ENCODE assay signal across 15 mouse cellular contexts in genomic region chr1:59593622-59594035, GRCm38 (mm10).
DNase-seq lines count a peak whose midpoint lies in the region; ATAC-seq and TF ChIP-seq lines count a peak whose summit lies in the region.
"Had no signal": no experiment of that assay in that cellular context is flagged by ENCODE, and none has a peak within 500 bp of the region (broad histone marks: within the 10 kb centered on the region; RNA-seq: fewer than 3 reads in every experiment).

No protein-coding gene starts in this region.

- peak overlapping the region; percentile 63 for H3K27ac ChIP-seq in lung, embryonic 15.5 days
- no peak overlapping the region for H3K27ac ChIP-seq in cerebellum, adult 2 months (ENCODE audit: insufficient read depth, low read length)
- H3K27ac ChIP-seq: liver, embryonic 13.5 days; midbrain, embryonic 12.5 days had no signal

- 54% methylated on average over 2 of the region's 2 CpGs for WGBS in lung, embryonic 15.5 days
- WGBS in cerebellum, adult 2 months, result 39% methylated on average over 2 of the region's 2 CpGs

- no peak for TF ChIP-seq CTCF in cerebellum, adult 2 months (IDR thresholded peaks at IDR 0.05; ENCODE audit: borderline replicate concordance, insufficient read depth, low read depth, low read length)

- no peak overlapping the region for H3K4me3 ChIP-seq in lung, embryonic 15.5 days
- H3K4me3 ChIP-seq in cerebellum, adult 2 months (replicated peaks; ENCODE audit: insufficient read depth, low read depth, low read length), result no peak overlapping the region
- H3K4me3 ChIP-seq: liver, embryonic 13.5 days had no signal

- H3K36me3 ChIP-seq in lung, embryonic 15.5 days, result no peaks in the 10 kb centered on the region
- H3K36me3 ChIP-seq: G1E; liver, embryonic 13.5 days; midbrain, embryonic 12.5 days had no signal

- peaks cover 36% of the 10 kb centered on the region for H3K4me1 ChIP-seq in lung, embryonic 15.5 days
- peaks cover 4% of the 10 kb centered on the region; the same call in 1 of the 2 replicates for H3K4me1 ChIP-seq in cerebellum, adult 2 months (ENCODE audit: control insufficient read depth, insufficient read depth, low read length)

- peak; percentile 78 for ATAC-seq in cerebellum, adult (ENCODE audit: insufficient number of reproducible peaks, low FRiP score, low TSS enrichment)
- no peak for ATAC-seq in lung, embryonic 15.5 days (ENCODE audit: borderline replicate concordance, extremely low read depth, low FRiP score, low TSS enrichment)
- ATAC-seq in megakaryocyte, adult 5-6 weeks (ENCODE audit: poor library complexity, severe bottlenecking), result peak; percentile 79
- no peak for ATAC-seq in inflammation-experienced regulatory T-cells, adult 6 months
- ATAC-seq: intestine, embryonic 16.5 days had no signal

- H3K9ac ChIP-seq in lung, embryonic 15.5 days, result no peak overlapping the region
- H3K9ac ChIP-seq: liver, embryonic 13.5 days; midbrain, embryonic 12.5 days had no signal

- TF ChIP-seq POLR2A in cerebellum, adult 2 months (IDR thresholded peaks at IDR 0.05; ENCODE audit: borderline replicate concordance, insufficient read depth, low read length), result no peak

- no peak for DNase-seq in cerebellum, postnatal 4 days (ENCODE audit: low spot score in 2 of 2)
- DNase-seq in lung, adult 18-20 months, result no peak
- peak; percentile 74 to 91 for DNase-seq in cerebellum, adult 2 months
- DNase-seq in kidney, adult 11 months, result no peak
- DNase-seq: gastrocnemius, postnatal 25 days; kidney, postnatal 25 days; liver, embryonic 13.5 days; right cerebral cortex, postnatal 25 days had no signal

- no peaks in the 10 kb centered on the region for H3K9me3 ChIP-seq in lung, embryonic 15.5 days
- H3K9me3 ChIP-seq: G1E; liver, embryonic 13.5 days; midbrain, embryonic 12.5 days had no signal

- H3K27me3 ChIP-seq in lung, embryonic 15.5 days, result 0 out of 2 replicates have a peak, but pooled peaks cover 5% of the 10 kb centered on the region
- no peaks in the 10 kb centered on the region for H3K27me3 ChIP-seq in cerebellum, adult 2 months (ENCODE audit: control insufficient read depth, insufficient read depth, low read length)

- no peak overlapping the region for H3K4me2 ChIP-seq in lung, embryonic 15.5 days

Comparison
In these comparisons a context has a peak if more than half of its experiments do, and no peak if none do; other contexts are left out.
1. DNase-seq: peak in cerebellum, adult 2 months (2 of 2); none in cerebellum, postnatal 4 days (0 of 2), lung, adult 18-20 months (0 of 2) and kidney, adult 11 months (single experiment).
2. ATAC-seq: peak in cerebellum, adult (single experiment) and megakaryocyte, adult 5-6 weeks (single experiment); none in lung, embryonic 15.5 days (single experiment) and inflammation-experienced regulatory T-cells, adult 6 months (single experiment).